Mouse (Mus musculus) kidney, postnatal 10 days (tissue): ENCODE data around the gene Kcnip2.
A peak's percentile ranks its signal among the peaks of the same experiment; 100 is the strongest.

Experiments used
- DNase-seq: peaks from one replicate; pipeline ENCODE4 v3.0.0; 2021; ENCODE audit warnings: mixed read lengths

The Kcnip2 gene

GRCm38 (mm10) chr19:45815831-45816405, at the start of gene Kcnip2:
Gene Kcnip2 (minus strand): TSS chr19:45816061.
- peak; percentile 77 for DNase-seq

GRCm38 (mm10) chr19:45855284-45855920, 39.5 kb upstream of the Kcnip2 start:
- no peak for DNase-seq

- no peak for DNase-seq
Measured at GRCm38 (mm10) chr19:45854521-45854920, 38.7 kb upstream of the Kcnip2 start.

DNA sequence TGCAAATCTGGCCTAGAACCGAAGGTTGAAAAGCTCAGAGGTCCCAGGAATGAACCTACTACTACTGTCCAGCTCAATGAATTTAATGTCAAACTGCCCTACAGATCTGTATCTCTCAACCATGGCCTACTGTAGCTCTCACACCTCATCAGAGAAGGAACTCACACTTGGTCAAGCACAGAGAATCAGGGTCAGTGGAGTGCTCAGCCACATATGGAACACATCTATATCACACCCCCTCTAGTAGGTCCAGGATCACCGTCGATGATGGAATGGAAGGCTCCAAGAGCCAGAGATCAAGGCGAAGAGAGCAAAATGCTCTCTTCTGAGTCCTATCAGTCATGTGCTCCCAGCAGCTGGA, 31.9 kb upstream of the Kcnip2 start:
- DNase-seq = no peak

DNA sequence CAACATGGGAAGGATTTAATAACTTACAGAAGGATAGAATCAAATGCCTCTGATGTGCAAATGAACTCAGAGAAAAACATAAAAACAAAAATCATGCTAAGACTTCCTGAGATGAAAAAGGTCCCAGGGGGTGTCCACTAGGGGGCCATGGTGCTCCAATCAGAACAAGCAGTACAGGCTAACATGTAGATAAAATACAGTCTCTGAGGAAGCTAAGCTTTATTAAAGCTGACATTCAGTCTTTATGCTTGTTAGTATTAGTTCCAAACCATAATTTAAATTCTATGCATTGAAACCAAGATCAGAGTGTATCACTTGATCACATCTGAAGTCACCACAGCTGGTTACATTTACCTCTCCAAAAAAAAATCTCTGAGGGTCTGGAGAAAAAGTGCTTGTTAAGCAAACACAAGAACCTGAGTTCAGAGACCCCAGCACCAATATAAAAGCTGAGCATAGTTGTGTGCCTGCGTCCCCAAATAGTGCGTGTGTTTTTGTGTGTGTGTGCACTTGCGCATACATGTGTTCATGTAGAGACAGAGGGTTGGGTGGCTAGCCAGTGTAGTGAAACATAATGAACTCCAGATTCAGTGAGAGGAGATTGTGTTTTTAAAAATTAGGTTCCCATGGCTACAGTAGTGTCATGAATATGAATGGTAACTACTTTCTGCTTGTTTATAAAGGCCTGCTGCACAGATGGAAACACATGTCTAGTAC, 31.3 kb upstream of the Kcnip2 start:
- peak; percentile 48 for DNase-seq

DNA sequence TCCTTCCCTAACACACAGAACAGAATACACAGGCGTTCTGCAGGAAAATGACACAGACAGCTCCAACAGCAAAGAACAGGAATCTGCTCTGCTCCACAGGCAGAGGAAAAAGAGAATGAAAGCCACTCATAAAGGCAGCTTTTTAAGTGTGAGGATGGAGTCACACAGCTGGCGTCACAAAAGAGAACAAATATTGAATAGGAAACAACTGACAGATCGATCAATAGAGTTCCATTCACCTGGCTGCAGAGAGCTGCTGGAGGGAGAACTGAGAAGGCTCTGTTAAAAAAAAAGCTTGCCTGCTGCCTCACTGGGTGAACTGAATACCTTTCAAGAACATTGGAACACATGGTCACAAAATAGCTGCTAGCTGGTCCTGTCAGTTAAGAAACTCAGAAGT, 28.3 kb upstream of the Kcnip2 start:
- no peak for DNase-seq

- DNase-seq = peak; percentile 10
Measured at GRCm38 (mm10) chr19:45843424-45843823, 27.6 kb upstream of the Kcnip2 start.

DNA sequence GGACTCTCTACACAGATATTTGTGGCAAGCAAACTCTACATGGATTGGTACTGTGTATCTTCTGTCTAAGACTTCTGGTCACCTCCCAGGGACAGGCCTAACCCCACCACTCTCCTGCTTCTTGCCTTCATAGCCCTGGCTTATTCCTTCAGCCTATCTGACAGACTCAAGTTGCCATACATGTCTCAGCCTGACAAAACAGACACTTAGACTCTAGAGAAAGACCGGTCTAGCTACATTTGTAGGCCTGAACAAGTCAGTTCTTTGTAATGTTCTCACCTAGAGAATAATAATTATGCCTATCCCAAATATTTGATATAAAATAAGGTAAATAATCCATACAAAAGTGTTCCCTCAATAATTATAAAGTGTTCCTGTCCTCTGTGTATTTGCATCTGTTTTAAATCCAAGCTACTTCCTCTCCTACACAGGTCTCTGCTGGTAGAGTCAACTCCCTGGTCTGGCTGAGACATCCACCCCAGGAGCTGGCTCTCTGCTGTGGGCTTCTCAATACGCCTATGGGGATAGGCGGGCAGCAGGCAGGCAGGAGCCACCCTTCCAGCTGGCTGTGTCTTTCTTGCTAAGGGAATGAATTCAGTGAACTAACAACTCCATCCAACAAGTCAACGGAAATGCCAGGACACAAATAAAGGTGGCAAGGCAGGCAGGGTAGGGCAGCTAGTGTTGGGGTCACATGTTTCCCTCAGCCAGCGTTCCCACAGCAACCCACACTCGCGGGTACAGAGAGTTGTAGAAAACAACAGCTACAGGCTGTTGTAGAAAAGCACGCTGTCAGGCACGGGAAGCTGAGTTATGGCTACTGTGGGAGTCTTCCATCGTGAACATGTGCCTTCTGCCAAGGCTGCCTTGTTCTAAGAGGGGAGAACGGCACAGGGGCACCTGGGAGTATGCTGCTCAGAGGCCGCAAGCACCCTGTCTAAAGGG, 21.5 kb upstream of the Kcnip2 start:
- DNase-seq = no peak

DNA sequence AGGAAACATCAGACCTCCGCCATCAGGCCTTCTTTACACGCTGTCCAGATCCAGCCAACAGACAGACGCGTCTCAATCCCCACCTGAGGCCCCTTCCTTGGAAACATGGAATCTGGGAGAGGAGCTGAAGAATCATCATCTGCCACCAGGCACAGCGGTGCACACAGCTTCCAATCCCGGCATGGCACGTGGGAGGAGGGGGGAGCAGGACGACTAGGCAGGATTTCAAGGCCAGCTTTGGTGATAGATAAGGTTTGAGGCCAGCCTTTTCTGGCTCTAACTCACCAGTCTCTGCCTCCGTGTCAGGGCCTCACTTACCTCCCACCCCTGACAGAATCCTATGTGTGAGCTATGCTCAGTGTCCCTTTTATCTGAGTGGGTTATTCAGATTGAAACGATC, 19.6 kb upstream of the Kcnip2 start:
- DNase-seq = no peak

- DNase-seq = no peak
Measured at GRCm38 (mm10) chr19:45833665-45834064, 17.8 kb upstream of the Kcnip2 start.

DNA sequence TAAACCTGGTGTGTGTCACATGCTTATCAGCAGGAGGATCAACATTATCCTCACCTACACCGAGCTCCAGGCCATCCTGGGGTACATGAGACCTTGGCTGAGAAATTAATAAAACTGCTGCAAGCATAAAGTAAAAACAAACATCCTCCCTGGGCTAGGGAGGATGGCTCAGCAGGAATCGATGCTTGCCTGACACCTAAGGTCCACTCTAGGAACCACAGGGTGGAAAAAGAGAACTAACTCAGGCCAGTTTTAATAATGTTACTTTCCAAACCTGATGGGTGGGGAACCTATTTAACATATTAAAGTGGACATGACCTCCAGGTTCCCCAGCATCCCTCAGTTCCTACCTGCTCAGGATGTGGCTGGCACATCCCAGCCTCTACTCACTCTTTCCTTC, 14.8 kb upstream of the Kcnip2 start:
- no peak for DNase-seq

GRCm38 (mm10) chr19:45827736-45828135, 11.9 kb upstream of the Kcnip2 start:
- DNase-seq = no peak

GRCm38 (mm10) chr19:45827125-45827524, 11.3 kb upstream of the Kcnip2 start:
- no peak for DNase-seq

GRCm38 (mm10) chr19:45826146-45826545, 10.3 kb upstream of the Kcnip2 start:
- DNase-seq = no peak

DNA sequence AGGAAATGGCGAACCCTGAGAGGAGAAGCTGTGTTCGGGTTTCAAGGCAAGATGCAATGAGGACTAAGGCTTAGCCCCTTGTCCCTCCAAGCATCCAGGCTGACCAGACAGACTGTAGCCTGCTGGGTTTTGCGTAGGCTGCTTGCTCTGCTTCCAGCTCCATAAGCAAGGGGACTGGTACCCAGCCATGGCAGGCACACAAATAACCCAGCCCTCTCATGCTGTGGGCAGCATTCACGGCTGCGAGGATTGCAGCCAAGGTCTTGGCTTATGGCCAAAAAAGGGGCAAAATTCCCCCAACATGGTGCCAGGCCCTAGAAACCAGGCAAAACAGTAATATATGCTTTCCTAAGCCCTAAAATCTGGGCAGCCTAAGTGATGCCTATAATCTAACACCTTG, 6.0 kb upstream of the Kcnip2 start:
- DNase-seq = no peak

GRCm38 (mm10) chr19:45817816-45818490, 2.1 kb upstream of the Kcnip2 start:
- DNase-seq = peak; percentile 39

- peak; percentile 49 for DNase-seq
Measured at GRCm38 (mm10) chr19:45816727-45817126, 866 bp upstream of the Kcnip2 start.

- no peak for DNase-seq
Measured at GRCm38 (mm10) chr19:45815170-45815569, 691 bp downstream of the Kcnip2 start.

DNA sequence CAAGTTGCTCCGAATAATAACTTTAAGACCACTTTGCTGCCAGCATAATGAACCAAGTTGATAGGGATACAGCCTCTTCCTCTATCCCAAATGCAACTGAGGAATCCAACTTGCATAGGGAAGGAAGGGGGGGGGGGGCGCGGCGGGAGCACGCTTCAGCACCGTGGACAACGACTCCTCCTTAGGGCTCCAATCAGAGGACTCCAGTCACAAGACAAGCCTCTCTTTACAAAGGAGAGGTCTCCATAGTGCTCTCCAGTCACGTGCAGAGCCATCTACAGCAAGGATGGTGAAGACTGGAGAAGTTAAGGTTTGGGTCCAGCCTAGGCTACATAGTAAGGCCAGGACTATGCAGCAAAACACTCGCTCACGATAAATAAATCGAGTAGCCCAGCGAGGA, 2.1 kb downstream of the Kcnip2 start:
- DNase-seq = peak; percentile 61

DNA sequence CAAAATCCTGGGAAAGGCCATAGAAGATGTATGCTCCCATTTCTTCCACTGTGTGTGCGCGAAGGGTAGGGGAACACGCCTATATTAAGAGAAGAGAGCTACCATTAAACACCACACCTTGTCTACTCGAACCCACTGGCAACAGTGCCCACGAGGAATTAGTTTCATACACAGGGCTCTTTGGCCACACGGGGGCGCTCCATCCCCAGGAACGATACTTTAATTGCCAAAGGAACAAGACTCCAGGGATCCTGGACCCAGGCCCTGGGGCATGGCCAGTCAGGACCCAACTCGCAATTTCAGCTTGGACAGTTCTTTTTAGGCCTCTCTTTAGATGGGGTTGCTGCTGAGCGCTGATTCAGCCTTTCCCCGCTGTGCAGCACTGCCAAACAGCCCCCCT, 2.6 kb downstream of the Kcnip2 start:
- DNase-seq = peak; percentile 93

DNA sequence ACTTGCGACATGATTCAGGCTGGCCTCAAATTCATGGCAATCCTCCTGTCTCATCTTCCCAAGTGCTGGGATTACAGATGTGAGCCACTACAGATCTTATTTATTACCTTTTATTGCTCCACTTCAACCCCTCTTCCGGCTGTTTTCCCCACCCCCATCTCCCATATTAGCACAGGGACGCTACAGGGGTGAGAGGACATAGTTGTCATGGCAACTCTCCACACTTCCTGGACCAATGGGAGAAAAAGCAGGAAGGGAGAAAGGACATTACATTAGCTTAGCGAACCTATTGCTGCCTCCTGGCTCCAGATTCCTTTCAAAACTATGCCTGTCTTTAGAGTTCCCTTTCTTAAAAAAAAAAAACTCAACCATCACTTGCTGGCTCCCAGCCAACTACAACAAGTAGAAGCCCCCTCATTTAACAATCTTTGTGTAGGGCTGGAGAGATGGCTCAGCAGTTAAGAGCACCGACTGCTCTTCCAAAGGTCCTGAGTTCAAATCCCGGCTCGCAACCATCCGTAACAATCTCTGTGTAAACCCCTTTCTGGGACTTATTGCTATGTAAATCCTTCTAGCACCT, 3.1 kb downstream of the Kcnip2 start:
- no peak for DNase-seq

DNA sequence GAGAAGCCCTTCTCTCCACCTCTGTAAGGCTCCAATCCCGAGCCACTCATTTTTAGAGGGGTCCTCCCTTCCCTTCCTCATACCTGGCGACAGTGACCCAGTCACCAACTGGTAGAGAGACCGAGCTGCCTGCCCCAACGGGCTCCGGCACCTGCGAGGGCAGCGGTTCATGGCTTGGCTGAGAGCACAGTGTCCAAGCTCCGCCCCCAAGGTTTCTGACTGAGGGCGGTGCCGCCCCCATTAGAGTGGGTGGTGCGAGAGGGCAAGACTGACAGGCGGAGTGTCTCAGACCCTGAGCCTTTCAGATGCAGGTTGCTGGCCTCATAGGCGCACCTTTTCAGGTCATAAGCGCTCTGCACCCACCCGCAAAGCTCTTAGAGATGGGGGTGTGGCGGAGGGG, 3.7 kb downstream of the Kcnip2 start:
- DNase-seq = peak; percentile 72
